Mouse (Mus musculus) erythroblast, adult 5-6 weeks (primary cell): ENCODE results near the gene Kcnj11. TPM values are rescaled to one million over a fixed set of nuclear protein-coding genes. Genes with fewer than 3 reads are reported as not detected.

Source experiments
- ATAC-seq: replicated peaks from 2 replicates; pipeline ENCODE4 v1.8.0; 2016; ENCODE audit warnings: moderate number of reproducible peaks, mild to moderate bottlenecking, moderate TSS enrichment, inconsistent platforms; ENCODE audit not compliant: poor library complexity, low FRiP score, severe bottlenecking
- total RNA-seq, 2 experiments: library from RNA; stranded (forward) in 1 of 2; stranded (reverse) in 1 of 2; fragments of 150-400 nt in 1 of 2; fragments of 200-764, 138-1000 nt in 1 of 2; gene quantifications; 2 replicates each; pipeline versions ENCODE4 v1.2.3 to v1.2.4; 2015 to 2017; ENCODE audit warnings: low replicate concordance in 2 of 2

Kcnj11 gene
- not detected in 2 replicates for total RNA-seq (2015; ENCODE audit: low replicate concordance)
- total RNA-seq (2017; ENCODE audit: low replicate concordance) = not detected in 2 replicates

- ATAC-seq = 0 out of 2 replicates have a peak, but pooled peaks have one; percentile 40
Observed at GRCm38 (mm10) chr7:46100563-46100962, at the start of gene Kcnj11. Kcnj11 (minus strand) TSS chr7:46100764.

- ATAC-seq = no peak
Observed at GRCm38 (mm10) chr7:46147417-46147816, 46.9 kb upstream of the Kcnj11 start.

- no peak for ATAC-seq
Observed at GRCm38 (mm10) chr7:46146675-46147308, 46.2 kb upstream of the Kcnj11 start.

- no peak for ATAC-seq
Observed at GRCm38 (mm10) chr7:46144061-46144460, 43.5 kb upstream of the Kcnj11 start.

- no peak for ATAC-seq
Observed at GRCm38 (mm10) chr7:46138329-46138930, 37.9 kb upstream of the Kcnj11 start.

- no peak for ATAC-seq
Observed at GRCm38 (mm10) chr7:46133858-46134257, 33.3 kb upstream of the Kcnj11 start.

GRCm38 (mm10) chr7:46132229-46132628 is 31.7 kb upstream of the Kcnj11 start:
- ATAC-seq = no peak

- ATAC-seq = no peak
Observed at GRCm38 (mm10) chr7:46131806-46132205, 31.2 kb upstream of the Kcnj11 start.

- no peak for ATAC-seq
Observed at GRCm38 (mm10) chr7:46131266-46131665, 30.7 kb upstream of the Kcnj11 start.

- no peak for ATAC-seq
Observed at GRCm38 (mm10) chr7:46130723-46131122, 30.2 kb upstream of the Kcnj11 start.

- no peak for ATAC-seq
Observed at GRCm38 (mm10) chr7:46129463-46130179, 29.1 kb upstream of the Kcnj11 start.

- no peak for ATAC-seq
Observed at GRCm38 (mm10) chr7:46128196-46128595, 27.6 kb upstream of the Kcnj11 start.

GRCm38 (mm10) chr7:46125340-46125739 is 24.8 kb upstream of the Kcnj11 start:
- no peak for ATAC-seq

GRCm38 (mm10) chr7:46124460-46124859 is 23.9 kb upstream of the Kcnj11 start:
- ATAC-seq = no peak

GRCm38 (mm10) chr7:46122964-46123363 is 22.4 kb upstream of the Kcnj11 start:
- ATAC-seq = no peak

- ATAC-seq = no peak
Observed at GRCm38 (mm10) chr7:46117035-46117434, 16.5 kb upstream of the Kcnj11 start.

- no peak for ATAC-seq
Observed at GRCm38 (mm10) chr7:46116118-46116581, 15.6 kb upstream of the Kcnj11 start.

- ATAC-seq = no peak
Observed at GRCm38 (mm10) chr7:46113435-46113834, 12.9 kb upstream of the Kcnj11 start.

GRCm38 (mm10) chr7:46111938-46112337 is 11.4 kb upstream of the Kcnj11 start:
- no peak for ATAC-seq

GRCm38 (mm10) chr7:46111212-46111817 is 10.8 kb upstream of the Kcnj11 start:
- ATAC-seq = no peak
